Mouse (Mus musculus) gastrocnemius, postnatal 4 days (tissue): Measurements from ENCODE around the gene Naaladl1. TPM values are rescaled to one million over a fixed set of nuclear protein-coding genes. Genes with fewer than 3 reads are reported as not detected.

Experiments
- DNase-seq, 2 experiments: peaks; one replicate each; pipeline ENCODE4 v3.0.0; 2021 to 2022; ENCODE audit warnings: low spot score in 2 of 2, mixed read lengths in 2 of 2
- long read RNA-seq, 2 experiments: library from polyadenylated mRNA; stranded (forward); transcript quantifications; one replicate each; pipeline ENCODE4 v2.0.0; 2021
- total RNA-seq, 2 experiments: library from RNA; stranded (reverse); gene quantifications; 2 replicates each; pipeline ENCODE4 v1.2.3; 2021

The Naaladl1 gene
- under 1 TPM; 0.27 to 0.44 TPM for total RNA-seq
- long read RNA-seq, experiment 1 = 0 reads
- long read RNA-seq, experiment 2 = 0 reads

GRCm38 (mm10) chr19:6105586-6105985 is at the start of gene Naaladl1:
Gene Naaladl1 (plus strand): TSS chr19:6105782.
- DNase-seq = no peak

GRCm38 (mm10) chr19:6056696-6057095 is 48.9 kb upstream of the Naaladl1 start:
- no peak for DNase-seq

GRCm38 (mm10) chr19:6057313-6058096 is 48.1 kb upstream of the Naaladl1 start, which contains the start of the genes Mrpl49 and Fau:
Gene Mrpl49 (minus strand): TSS chr19:6057785.
Gene Fau (plus strand): TSS chr19:6057844.
- peak; percentile 99 for DNase-seq

GRCm38 (mm10) chr19:6058513-6058912 is 47.1 kb upstream of the Naaladl1 start:
- no peak for DNase-seq

GRCm38 (mm10) chr19:6058966-6059365 is 46.6 kb upstream of the Naaladl1 start:
- DNase-seq = no peak

- peak; percentile 75 to 92 for DNase-seq
These were observed 44.5 kb upstream of the Naaladl1 start, which contains the start of gene Znhit2 for GRCm38 (mm10) chr19:6061021-6061533. Gene Znhit2 (plus strand): TSS chr19:6061192.

- peak in 1 of 2 experiments; percentile 45 for DNase-seq
These were observed 43.8 kb upstream of the Naaladl1 start for GRCm38 (mm10) chr19:6061641-6062302.

- no peak for DNase-seq
These were observed 43.2 kb upstream of the Naaladl1 start for GRCm38 (mm10) chr19:6062418-6062817.

- no peak for DNase-seq
These were observed 42.5 kb upstream of the Naaladl1 start for GRCm38 (mm10) chr19:6063081-6063480.

GRCm38 (mm10) chr19:6066571-6066970 is 39.0 kb upstream of the Naaladl1 start:
- no peak for DNase-seq

- DNase-seq = peak in 1 of 2 experiments; percentile 80
These were observed 38.4 kb upstream of the Naaladl1 start for GRCm38 (mm10) chr19:6067011-6067723.

- peak; percentile 85 to 91 for DNase-seq
These were observed 37.7 kb upstream of the Naaladl1 start, which contains the start of gene Tm7sf2 for GRCm38 (mm10) chr19:6067724-6068415. Gene Tm7sf2 (minus strand): TSS chr19:6068373.

GRCm38 (mm10) chr19:6068951-6069350 is 36.6 kb upstream of the Naaladl1 start:
- DNase-seq = no peak

GRCm38 (mm10) chr19:6069851-6070250 is 35.7 kb upstream of the Naaladl1 start:
- no peak for DNase-seq

- DNase-seq = no peak
These were observed 34.9 kb upstream of the Naaladl1 start for GRCm38 (mm10) chr19:6070571-6071250.

- DNase-seq = no peak
These were observed 34.3 kb upstream of the Naaladl1 start for GRCm38 (mm10) chr19:6071261-6071660.

GRCm38 (mm10) chr19:6073889-6074288 is 31.7 kb upstream of the Naaladl1 start:
- no peak for DNase-seq

- peak; percentile 55 to 79 for DNase-seq
These were observed 28.8 kb upstream of the Naaladl1 start, which contains the start of gene Vps51 for GRCm38 (mm10) chr19:6076564-6077393. Gene Vps51 (minus strand): TSS chr19:6077231.

GRCm38 (mm10) chr19:6079983-6080480 is 25.6 kb upstream of the Naaladl1 start, which contains the start of gene Tmem262:
Gene Tmem262 (plus strand): TSS chr19:6080033.
- DNase-seq = no peak
